Mouse (Mus musculus): ENCODE results near the gene Acer2. TPM values are rescaled to one million over a fixed set of nuclear protein-coding genes. Genes with fewer than 3 reads are reported as not detected.

The Acer2 gene
- polyA plus RNA-seq, 1 experiment: 1.8 TPM

DNA sequence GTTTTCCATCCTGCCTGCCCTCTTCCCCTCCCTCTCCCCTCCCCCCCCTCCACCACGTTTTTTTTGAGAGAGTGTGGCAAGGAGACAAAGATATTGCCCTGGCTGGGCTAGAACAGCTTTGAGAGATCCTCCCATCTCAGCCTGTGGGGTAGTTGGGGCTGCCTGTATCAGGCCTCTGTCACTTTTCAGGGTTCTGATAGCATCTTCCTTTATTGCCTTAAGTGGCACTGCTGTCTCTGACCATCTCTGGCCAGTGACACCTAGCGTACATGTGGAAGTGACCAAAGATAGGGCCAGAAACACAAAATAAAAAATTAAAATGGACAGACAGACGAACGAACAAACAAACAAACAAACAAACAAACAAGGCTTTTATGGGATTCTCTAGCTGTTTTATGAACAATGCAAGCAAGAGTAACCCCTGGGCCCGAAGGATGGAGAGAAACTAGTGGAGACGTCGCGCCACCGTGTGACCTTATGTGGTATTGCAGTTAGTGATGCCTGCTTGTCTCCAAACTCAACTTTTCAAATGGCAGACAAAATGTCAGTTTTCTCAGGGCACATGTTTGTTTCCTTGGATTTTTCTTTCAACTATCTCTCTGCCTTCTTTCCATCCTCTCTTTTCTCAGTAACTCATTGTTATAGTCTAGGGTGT, 50.7 kb downstream of the Acer2 start:
- 13% methylated on average over 9 of the region's 9 CpGs for WGBS
- H3K4me3 ChIP-seq (replicated peaks; ENCODE audit: control insufficient read depth, low read depth, low read length): no peak overlapping the region
- no peaks in the 10 kb centered on the region for H3K4me1 ChIP-seq (ENCODE audit: control insufficient read depth, insufficient read depth, low read length)
- peak; percentile 73 for TF ChIP-seq CTCF (IDR thresholded peaks at IDR 0.05; ENCODE audit: control insufficient read depth, insufficient read depth, low read length)
- no peak for TF ChIP-seq POLR2A (IDR thresholded peaks at IDR 0.05; ENCODE audit: borderline replicate concordance, control insufficient read depth, low read depth, low read length)
- no peak overlapping the region for H3K27ac ChIP-seq (ENCODE audit: control insufficient read depth, insufficient read depth, low read depth, low read length, poor library complexity)

DNA sequence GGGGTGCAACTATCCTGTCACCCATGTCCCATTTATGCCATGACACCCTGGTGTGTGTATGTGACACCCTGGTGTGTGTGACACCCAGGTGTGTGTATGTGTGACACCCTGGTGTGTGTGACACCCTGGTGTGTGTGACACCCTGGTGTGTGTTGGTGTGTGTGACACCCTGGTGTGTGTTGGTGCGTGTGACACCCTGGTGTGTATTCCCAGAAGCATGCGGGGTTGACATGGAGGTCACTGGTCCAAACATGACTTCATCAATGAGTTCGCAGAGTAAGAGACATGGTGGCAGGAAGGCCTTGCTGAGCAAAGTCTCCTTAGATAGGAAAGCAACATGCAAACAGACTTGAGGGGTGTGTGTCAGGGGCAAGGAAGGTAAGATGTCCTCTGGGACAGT, 52.8 kb downstream of the Acer2 start:
- Histone ChIP-seq H3K27ac (ENCODE audit: control insufficient read depth, insufficient read depth, low read depth, low read length, poor library complexity) (no peak overlapping the region), H3K4me1 (ENCODE audit: control insufficient read depth, insufficient read depth, low read length) (no peaks in the 10 kb centered on the region), H3K4me3 (replicated peaks; ENCODE audit: control insufficient read depth, low read depth, low read length) (no peak overlapping the region)
- no peak for TF ChIP-seq POLR2A (IDR thresholded peaks at IDR 0.05; ENCODE audit: borderline replicate concordance, control insufficient read depth, low read depth, low read length)
- 88% methylated on average over 3 of the region's 3 CpGs for WGBS

- WGBS: 74% methylated on average over 7 of the region's 7 CpGs
- Histone ChIP-seq H3K27ac (ENCODE audit: control insufficient read depth, insufficient read depth, low read depth, low read length, poor library complexity) (no peak overlapping the region), H3K4me1 (ENCODE audit: control insufficient read depth, insufficient read depth, low read length) (no peaks in the 10 kb centered on the region), H3K4me3 (replicated peaks; ENCODE audit: control insufficient read depth, low read depth, low read length) (no peak overlapping the region)
- TF ChIP-seq POLR2A (IDR thresholded peaks at IDR 0.05; ENCODE audit: borderline replicate concordance, control insufficient read depth, low read depth, low read length): no peak
- TF ChIP-seq CTCF (IDR thresholded peaks at IDR 0.05; ENCODE audit: control insufficient read depth, insufficient read depth, low read length): no peak
Observed at GRCm38 (mm10) chr4:86930101-86930635, 56.0 kb downstream of the Acer2 start.

DNA sequence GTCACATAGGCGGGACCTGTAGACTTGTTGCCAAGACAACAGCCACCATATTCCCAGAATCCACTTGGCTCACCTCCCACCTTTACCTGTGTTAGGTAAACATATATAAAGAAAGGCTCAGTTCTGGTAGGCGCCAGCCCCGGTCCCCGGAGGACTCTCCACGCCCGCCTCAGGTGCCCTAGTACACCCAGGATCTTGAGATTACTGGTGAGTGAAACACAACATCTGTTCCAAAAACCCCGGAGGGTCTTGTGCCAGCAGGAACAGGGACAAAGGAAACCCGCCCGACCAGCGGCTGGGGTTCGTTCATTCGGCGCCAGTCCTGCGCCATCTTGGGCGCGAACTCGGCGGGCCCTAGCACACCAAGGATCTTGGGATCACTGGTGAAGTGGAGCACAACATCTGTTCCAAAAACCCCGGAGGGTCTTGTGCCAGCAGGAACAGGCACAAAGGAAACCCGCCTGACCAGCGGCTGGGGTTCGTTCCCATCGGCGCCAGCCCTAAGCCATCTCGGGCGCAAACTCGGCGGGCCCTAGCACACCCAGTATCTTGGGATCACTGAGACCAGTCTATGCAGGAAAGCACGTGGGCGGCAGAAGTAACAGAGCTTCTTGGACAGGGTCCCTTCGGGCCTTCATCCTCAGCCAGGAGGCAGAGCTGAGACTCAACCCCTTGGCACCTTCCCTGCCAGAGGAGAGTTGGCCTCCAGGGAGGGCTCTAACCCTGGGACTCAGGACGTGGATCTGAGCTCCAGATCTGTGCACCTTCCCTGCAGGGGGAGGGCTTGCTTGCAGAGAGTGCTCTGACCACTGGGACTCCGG, 56.6 kb downstream of the Acer2 start:
- no peak overlapping the region; the same call in 1 of the 2 replicates for H3K27ac ChIP-seq (ENCODE audit: control insufficient read depth, insufficient read depth, low read depth, low read length, poor library complexity)
- no peaks in the 10 kb centered on the region for H3K4me1 ChIP-seq (ENCODE audit: control insufficient read depth, insufficient read depth, low read length)
- H3K4me3 ChIP-seq (replicated peaks; ENCODE audit: control insufficient read depth, low read depth, low read length): no peak overlapping the region
- no peak for TF ChIP-seq CTCF (IDR thresholded peaks at IDR 0.05; ENCODE audit: control insufficient read depth, insufficient read depth, low read length)
- TF ChIP-seq POLR2A (IDR thresholded peaks at IDR 0.05; ENCODE audit: borderline replicate concordance, control insufficient read depth, low read depth, low read length): no peak
- WGBS: 29% methylated on average over 33 of the region's 33 CpGs

DNA sequence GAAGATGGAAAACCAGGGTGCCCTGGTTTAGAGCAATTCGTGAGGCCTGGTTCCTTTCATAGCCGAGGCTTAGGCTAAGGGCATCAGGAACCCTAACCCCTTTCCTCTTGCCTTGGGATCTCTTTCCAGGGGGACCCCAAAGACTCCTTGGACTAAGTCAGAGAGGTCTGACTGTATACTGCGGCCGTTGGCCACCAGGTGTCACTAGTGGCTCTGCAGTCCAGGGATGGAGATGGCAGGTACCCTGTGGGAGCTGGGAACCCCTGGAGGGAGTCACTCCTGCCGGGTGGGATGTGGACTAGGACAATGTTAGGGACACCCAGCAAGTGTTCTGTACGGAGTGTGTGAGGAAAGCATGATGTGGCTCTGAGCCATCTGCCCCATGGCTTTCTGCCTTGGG, 58.8 kb downstream of the Acer2 start:
- TF ChIP-seq CTCF (IDR thresholded peaks at IDR 0.05; ENCODE audit: control insufficient read depth, insufficient read depth, low read length): peak; percentile 23; the same call in 1 of the 2 replicates
- no peak for TF ChIP-seq POLR2A (IDR thresholded peaks at IDR 0.05; ENCODE audit: borderline replicate concordance, control insufficient read depth, low read depth, low read length)
- Histone ChIP-seq H3K4me3 (replicated peaks; ENCODE audit: control insufficient read depth, low read depth, low read length) (no peak overlapping the region), H3K27ac (ENCODE audit: control insufficient read depth, insufficient read depth, low read depth, low read length, poor library complexity) (no peak overlapping the region), H3K4me1 (ENCODE audit: control insufficient read depth, insufficient read depth, low read length) (no peaks in the 10 kb centered on the region)
- WGBS: 68% methylated on average over 6 of the region's 6 CpGs

- Histone ChIP-seq H3K27ac (ENCODE audit: control insufficient read depth, insufficient read depth, low read depth, low read length, poor library complexity) (no peak overlapping the region), H3K4me1 (ENCODE audit: control insufficient read depth, insufficient read depth, low read length) (no peaks in the 10 kb centered on the region), H3K4me3 (replicated peaks; ENCODE audit: control insufficient read depth, low read depth, low read length) (no peak overlapping the region)
- WGBS: 86% methylated on average over 9 of the region's 9 CpGs
- TF ChIP-seq POLR2A (IDR thresholded peaks at IDR 0.05; ENCODE audit: borderline replicate concordance, control insufficient read depth, low read depth, low read length): no peak
- no peak for TF ChIP-seq CTCF (IDR thresholded peaks at IDR 0.05; ENCODE audit: control insufficient read depth, insufficient read depth, low read length)
Observed at GRCm38 (mm10) chr4:86936217-86936616, 62.0 kb downstream of the Acer2 start.

- Histone ChIP-seq H3K4me3 (replicated peaks; ENCODE audit: control insufficient read depth, low read depth, low read length) (no peak overlapping the region), H3K4me1 (ENCODE audit: control insufficient read depth, insufficient read depth, low read length) (no peaks in the 10 kb centered on the region), H3K27ac (ENCODE audit: control insufficient read depth, insufficient read depth, low read depth, low read length, poor library complexity) (no peak overlapping the region)
- TF ChIP-seq CTCF (IDR thresholded peaks at IDR 0.05; ENCODE audit: control insufficient read depth, insufficient read depth, low read length) (no peak), POLR2A (IDR thresholded peaks at IDR 0.05; ENCODE audit: borderline replicate concordance, control insufficient read depth, low read depth, low read length) (no peak)
- 55% methylated on average over 3 of the region's 3 CpGs for WGBS
Observed at GRCm38 (mm10) chr4:86936706-86937105, 62.5 kb downstream of the Acer2 start.

DNA sequence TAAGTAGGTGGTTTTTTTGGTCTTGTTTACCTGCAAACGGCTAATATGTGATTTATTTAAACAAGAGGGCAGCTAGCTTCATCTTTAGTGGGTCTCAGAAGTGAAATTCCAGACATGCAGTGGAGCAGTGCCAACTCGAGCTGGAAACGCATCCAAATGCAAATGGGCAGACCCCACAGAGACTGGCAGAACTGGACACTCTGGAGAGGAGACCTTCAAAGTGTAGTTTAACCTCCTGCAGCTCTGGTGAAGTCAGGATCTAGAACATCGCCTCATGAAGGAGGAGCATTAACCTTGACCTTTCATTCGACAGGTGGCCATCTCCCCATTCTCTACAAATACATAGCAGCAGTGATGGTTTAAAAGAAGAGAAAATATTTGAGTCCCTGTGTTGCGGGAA, 68.5 kb downstream of the Acer2 start:
- H3K4me1 ChIP-seq (ENCODE audit: control insufficient read depth, insufficient read depth, low read length): no peaks in the 10 kb centered on the region
- no peak overlapping the region for H3K4me3 ChIP-seq (replicated peaks; ENCODE audit: control insufficient read depth, low read depth, low read length)
- 79% methylated on average over 6 of the region's 6 CpGs for WGBS
- no peak overlapping the region for H3K27ac ChIP-seq (ENCODE audit: control insufficient read depth, insufficient read depth, low read depth, low read length, poor library complexity)
- no peak for TF ChIP-seq CTCF (IDR thresholded peaks at IDR 0.05; ENCODE audit: control insufficient read depth, insufficient read depth, low read length)
- no peak for TF ChIP-seq POLR2A (IDR thresholded peaks at IDR 0.05; ENCODE audit: borderline replicate concordance, control insufficient read depth, low read depth, low read length)

Measured in bone marrow, adult 2 months (tissue).